Mouse (Mus musculus): ENCODE data around the gene Rmnd1.
"Not testable (repeated sequence)": the region's sequence is repeated elsewhere in the genome, so short reads cannot be mapped to it uniquely, and the experiment has no call there.

Rmnd1 gene

GRCm38 (mm10) chr10:4432123-4432931 lies at the start of gene Rmnd1, which contains the start of gene Armt1:
Gene Rmnd1, minus strand, starts transcription at chr10:4432388.
Gene Armt1, plus strand, starts transcription at chr10:4432467.
- peak; percentile 97 for DNase-seq

GRCm38 (mm10) chr10:4481695-4482094 lies 49.5 kb upstream of the Rmnd1 start:
- no peak for DNase-seq

GRCm38 (mm10) chr10:4480929-4481328 lies 48.7 kb upstream of the Rmnd1 start:
- no peak for DNase-seq

- no peak for DNase-seq
Measured at GRCm38 (mm10) chr10:4476604-4477003, 44.4 kb upstream of the Rmnd1 start.

- no peak for DNase-seq
Measured at GRCm38 (mm10) chr10:4475431-4475830, 43.2 kb upstream of the Rmnd1 start.

GRCm38 (mm10) chr10:4473591-4473993 lies 41.4 kb upstream of the Rmnd1 start:
- DNase-seq: no peak

- no peak for DNase-seq
Measured at GRCm38 (mm10) chr10:4469406-4469805, 37.2 kb upstream of the Rmnd1 start.

- no peak for DNase-seq
Measured at GRCm38 (mm10) chr10:4465799-4466198, 33.6 kb upstream of the Rmnd1 start.

- DNase-seq: no peak
Measured at GRCm38 (mm10) chr10:4460201-4460600, 28.0 kb upstream of the Rmnd1 start.

GRCm38 (mm10) chr10:4456409-4456808 lies 24.2 kb upstream of the Rmnd1 start:
- no peak for DNase-seq

- DNase-seq: no peak
Measured at GRCm38 (mm10) chr10:4435416-4435815, 3.2 kb upstream of the Rmnd1 start.

- DNase-seq: not testable (repeated sequence)
Measured at GRCm38 (mm10) chr10:4433871-4434270, 1.7 kb upstream of the Rmnd1 start.

- DNase-seq: no peak
Measured at GRCm38 (mm10) chr10:4432996-4433755, 988 bp upstream of the Rmnd1 start.

GRCm38 (mm10) chr10:4431746-4432122 lies 454 bp downstream of the Rmnd1 start:
- DNase-seq: no peak

GRCm38 (mm10) chr10:4430826-4431225 lies 1.4 kb downstream of the Rmnd1 start:
- DNase-seq: no peak

- no peak for DNase-seq
Measured at GRCm38 (mm10) chr10:4430399-4430798, 1.8 kb downstream of the Rmnd1 start.

GRCm38 (mm10) chr10:4425245-4425644 lies 6.9 kb downstream of the Rmnd1 start:
- no peak for DNase-seq

- DNase-seq: no peak
Measured at GRCm38 (mm10) chr10:4407191-4407590, 25.0 kb downstream of the Rmnd1 start.

- no peak for DNase-seq
Measured at GRCm38 (mm10) chr10:4405511-4405910, 26.7 kb downstream of the Rmnd1 start.

- DNase-seq: peak; percentile 45
Measured at GRCm38 (mm10) chr10:4404895-4405491, 27.2 kb downstream of the Rmnd1 start.

- DNase-seq: no peak
Measured at GRCm38 (mm10) chr10:4398058-4398457, 34.1 kb downstream of the Rmnd1 start.

- peak; percentile 47 for DNase-seq
Measured at GRCm38 (mm10) chr10:4395321-4395720, 36.9 kb downstream of the Rmnd1 start.

GRCm38 (mm10) chr10:4391851-4392250 lies 40.3 kb downstream of the Rmnd1 start:
- DNase-seq: no peak

- DNase-seq: no peak
Measured at GRCm38 (mm10) chr10:4391076-4391475, 41.1 kb downstream of the Rmnd1 start.

All from right cerebral cortex, adult 18-20 months (tissue).